ENCODE assay signal across 9 mouse cellular contexts in the genomic region with DNA sequence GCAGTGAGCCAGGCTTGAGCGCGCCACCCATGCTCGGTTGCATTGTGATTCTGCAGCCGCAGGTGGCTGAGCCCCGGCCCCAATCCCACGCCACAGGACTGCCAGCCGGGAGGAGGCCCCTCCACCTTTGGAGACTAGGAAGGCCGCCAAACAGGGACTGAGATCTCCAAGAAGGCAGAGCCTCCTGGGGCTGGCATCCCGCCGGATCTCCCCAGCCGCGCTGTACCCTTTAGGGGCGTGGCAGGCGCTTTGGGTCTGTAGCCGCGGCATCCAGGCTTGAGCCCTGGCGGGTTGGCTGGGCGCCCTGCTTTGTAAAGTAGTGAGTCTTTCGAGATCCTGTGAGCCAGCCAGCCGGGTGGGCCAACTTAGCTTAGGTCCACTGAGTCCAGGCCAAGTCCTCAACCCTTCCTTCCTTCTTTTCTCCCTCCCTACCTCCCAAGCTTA. TPM values are rescaled to one million over a fixed set of nuclear protein-coding genes. Genes with fewer than 3 reads are reported as not detected.
DNase-seq lines count a peak whose midpoint lies in the region; ATAC-seq and TF ChIP-seq lines count a peak whose summit lies in the region.
"Had no signal": no experiment of that assay in that cellular context is flagged by ENCODE, and none has a peak within 500 bp of the region (broad histone marks: within the 10 kb centered on the region; RNA-seq: fewer than 3 reads in every experiment).

No protein-coding gene starts in this region.

- WGBS in heart, embryonic 14.5 days: 0% methylated on average over 20 of the region's 20 CpGs
- under 1% methylated on average over 20 of the region's 20 CpGs for WGBS in hindbrain, embryonic 15.5 days
- 4% methylated on average over 20 of the region's 20 CpGs for WGBS in olfactory bulb, adult 2 months

- H3K4me2 ChIP-seq in heart, embryonic 14.5 days (ENCODE audit: low read length): peak overlapping the region; percentile 55
- H3K4me2 ChIP-seq in hindbrain, embryonic 15.5 days: peak overlapping the region; percentile 54

- no peaks in the 10 kb centered on the region for H3K36me3 ChIP-seq in heart, embryonic 14.5 days (ENCODE audit: control insufficient read depth, insufficient read depth, low read length)
- H3K36me3 ChIP-seq in hindbrain, embryonic 15.5 days: no peaks in the 10 kb centered on the region
- H3K36me3 ChIP-seq: G1E had no signal

- no peak overlapping the region for H3K9ac ChIP-seq in heart, embryonic 14.5 days (ENCODE audit: low read length)
- H3K9ac ChIP-seq in hindbrain, embryonic 15.5 days: peak overlapping the region; percentile 30; the same call in 1 of the 2 replicates

- H3K9me3 ChIP-seq in heart, embryonic 14.5 days (ENCODE audit: control insufficient read depth, low read length): no peaks in the 10 kb centered on the region
- H3K9me3 ChIP-seq in hindbrain, embryonic 15.5 days: no peaks in the 10 kb centered on the region

- no peak for DNase-seq in heart, adult 18-20 months
- DNase-seq in embryo, embryonic 10 days (ENCODE audit: low spot score): peak; percentile 64
- peak; percentile 64 to 76 for DNase-seq in left cerebral cortex, adult 9 months (ENCODE audit: low spot score in 2 of 2)
- DNase-seq in thymus, postnatal 4 days: no peak
- DNase-seq in gastrocnemius, postnatal 10 days: no peak

- no peak for ATAC-seq in heart, embryonic 14.5 days (ENCODE audit: insufficient number of reproducible peaks, insufficient read depth, low FRiP score, low read depth)
- ATAC-seq in hindbrain, embryonic 15.5 days (ENCODE audit: low FRiP score, low read depth): peak; percentile 80

- H3K4me1 ChIP-seq in heart, embryonic 14.5 days (ENCODE audit: control insufficient read depth in 2 of 2, insufficient read depth in 2 of 2, low read length in 2 of 2): peaks cover 8 to 9% of the 10 kb centered on the region in 2 experiments; a peak in 2 of 4 replicates
- peaks cover 32% of the 10 kb centered on the region for H3K4me1 ChIP-seq in hindbrain, embryonic 15.5 days (replicated peaks)
- H3K4me1 ChIP-seq in olfactory bulb, adult 2 months (ENCODE audit: control insufficient read depth, insufficient read depth, low read length): peaks cover 23% of the 10 kb centered on the region

- H3K27me3 ChIP-seq in heart, embryonic 14.5 days (ENCODE audit: control insufficient read depth, insufficient read depth, low read length): peaks cover 95% of the 10 kb centered on the region
- peaks cover 66% of the 10 kb centered on the region for H3K27me3 ChIP-seq in hindbrain, embryonic 15.5 days

- TF ChIP-seq CTCF in olfactory bulb, adult 2 months (IDR thresholded peaks at IDR 0.05; ENCODE audit: insufficient read depth, low read depth, low read length): peak; percentile 23; the same call in 1 of the 2 replicates

- TF ChIP-seq POLR2A in olfactory bulb, adult 2 months (IDR thresholded peaks at IDR 0.05; ENCODE audit: insufficient read depth, low read depth, low read length): no peak

- peak overlapping the region; percentile 14 to 30; a peak in 3 of 4 replicates for H3K4me3 ChIP-seq in heart, embryonic 14.5 days (ENCODE audit: control insufficient read depth in 1 of 2, insufficient read depth in 1 of 2, low read depth in 1 of 2, low read length in 2 of 2)
- peak overlapping the region; percentile 31 for H3K4me3 ChIP-seq in hindbrain, embryonic 15.5 days
- H3K4me3 ChIP-seq in olfactory bulb, adult 2 months (ENCODE audit: insufficient read depth, low read depth, low read length): peak overlapping the region; percentile 46

- H3K27ac ChIP-seq in heart, embryonic 14.5 days (replicated peaks in 1 of 2; ENCODE audit: control insufficient read depth in 1 of 2, insufficient read depth in 1 of 2, low read depth in 2 of 2, low read length in 2 of 2): no peak overlapping the region
- peak overlapping the region; percentile 69 for H3K27ac ChIP-seq in hindbrain, embryonic 15.5 days (replicated peaks)
- H3K27ac ChIP-seq in olfactory bulb, adult 2 months (ENCODE audit: insufficient read depth, low read depth, low read length): peak overlapping the region; percentile 98

RNA-seq across cellular contexts. Expression of a gene that starts 7.7 kb away (rescaled TPM):
- 0.24 TPM in 1 of 2 replicates, not detected in the other for polyA plus RNA-seq in heart, embryonic 14.5 days (2014; fragmentation: Nextera tagmentation; extraction: Ambion mirVana)
- under 1 TPM in 1 of 2 experiments, not detected in 1; 0.67 TPM for total RNA-seq in heart, adult 18-20 months (2021)
- polyA plus RNA-seq in hindbrain, embryonic 15.5 days (2015; fragmentation: Nextera tagmentation; extraction: Ambion mirVana): 18.3 and 19.2 TPM in 2 replicates
- not detected in 2 replicates for polyA plus RNA-seq in olfactory bulb, adult 2 months (2012; ENCODE audit: insufficient read depth, insufficient read length, low replicate concordance, missing spikeins)
- under 1 TPM; 0.38 to 0.77 TPM for total RNA-seq in gastrocnemius, postnatal 10 days (2021)
- polyA plus RNA-seq: G1E had no signal

Comparison
In these comparisons a context has a peak if more than half of its experiments do, and no peak if none do; other contexts are left out.
1. H3K27ac ChIP-seq: peak in hindbrain, embryonic 15.5 days (single experiment) and olfactory bulb, adult 2 months (single experiment); none in heart, embryonic 14.5 days (0 of 2).
2. DNase-seq: peak in embryo, embryonic 10 days (single experiment) and left cerebral cortex, adult 9 months (2 of 2); none in heart, adult 18-20 months (0 of 2), thymus, postnatal 4 days (single experiment) and gastrocnemius, postnatal 10 days (single experiment).
3. Peak in every context shown above with its lines, with median percentiles within 50 percentile points of each other: H3K4me3 ChIP-seq.